Mouse (Mus musculus): ENCODE measurements at regions not wholly inside any gene's neighbourhood (a gene's known extent, or its start where the extent isn't known, plus 50 kb on each side); places are given as distances from the start of the nearest gene placed in this dataset.

DNA sequence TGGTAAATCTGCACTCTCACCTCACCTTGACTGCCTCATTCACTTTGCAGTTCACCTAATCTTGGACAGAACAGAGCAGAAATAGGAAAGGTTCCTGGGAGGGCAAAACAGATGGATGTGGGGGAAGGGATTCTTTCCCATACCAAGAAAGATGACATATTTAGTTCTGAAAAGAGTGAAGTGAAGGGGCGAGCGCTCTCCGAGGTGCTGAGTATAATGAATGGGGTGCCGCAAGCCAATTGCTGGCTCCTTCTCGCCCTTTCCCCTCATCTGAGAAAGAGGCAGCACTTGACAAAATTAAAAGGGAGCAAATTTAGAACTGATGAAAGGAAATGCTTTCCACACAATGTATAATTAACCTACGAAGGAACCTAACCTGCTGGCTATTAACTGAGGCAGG, 261.7 kb downstream of the Sec16b start:
- ATAC-seq (ENCODE audit: low FRiP score, low read depth), result no peak
- Histone ChIP-seq H3K9ac (no peak overlapping the region), H3K36me3 (no peaks in the 10 kb centered on the region), H3K4me2 (replicated peaks) (no peak overlapping the region), H3K27me3 (no peaks in the 10 kb centered on the region), H3K4me3 (no peak overlapping the region), H3K9me3 (no peaks in the 10 kb centered on the region), H3K4me1 (no peaks in the 10 kb centered on the region), H3K27ac (no peak overlapping the region)
- 25% methylated on average over 6 of the region's 6 CpGs for WGBS

DNA sequence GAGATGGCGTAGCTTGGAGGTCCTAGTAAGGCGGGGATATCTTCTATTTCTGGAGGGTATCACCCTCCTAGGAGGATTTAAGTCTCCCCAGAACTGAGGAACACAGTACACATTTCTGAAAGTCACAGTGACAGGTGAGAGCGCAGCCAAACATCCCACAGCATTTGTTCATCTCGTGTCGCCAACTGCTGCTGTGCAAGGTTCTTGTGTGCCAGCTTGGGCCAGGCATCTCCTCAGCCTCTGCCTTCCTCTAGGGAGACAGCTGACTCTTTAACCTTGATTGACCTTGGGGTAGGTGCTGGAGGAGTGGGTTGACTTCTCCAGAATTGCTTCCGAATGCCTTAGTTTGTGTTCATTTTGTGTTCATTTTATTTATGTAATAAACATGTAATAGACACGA, 291.2 kb downstream of the Sec16b start:
- 79% methylated on average over 7 of the region's 7 CpGs for WGBS
- H3K9me3 ChIP-seq, result no peaks in the 10 kb centered on the region
- no peaks in the 10 kb centered on the region for H3K27me3 ChIP-seq
- no peak for ATAC-seq (ENCODE audit: low FRiP score, low read depth)
- no peak overlapping the region for H3K4me2 ChIP-seq (replicated peaks)
- H3K27ac ChIP-seq, result no peak overlapping the region
- no peaks in the 10 kb centered on the region for H3K36me3 ChIP-seq
- no peak overlapping the region for H3K4me3 ChIP-seq
- H3K9ac ChIP-seq, result no peak overlapping the region
- H3K4me1 ChIP-seq, result peaks cover 5% of the 10 kb centered on the region; the same call in 1 of the 2 replicates

- 31% methylated on average over 21 of the region's 21 CpGs for WGBS
- peaks cover 5% of the 10 kb centered on the region; the same call in 1 of the 2 replicates for H3K4me1 ChIP-seq
- H3K27me3 ChIP-seq, result no peaks in the 10 kb centered on the region
- no peak for ATAC-seq (ENCODE audit: low FRiP score, low read depth)
- H3K36me3 ChIP-seq, result no peaks in the 10 kb centered on the region
- no peak overlapping the region for H3K27ac ChIP-seq
- H3K9me3 ChIP-seq, result no peaks in the 10 kb centered on the region
- no peak overlapping the region for H3K4me3 ChIP-seq
- no peak overlapping the region for H3K4me2 ChIP-seq (replicated peaks)
- H3K9ac ChIP-seq, result no peak overlapping the region
These were observed 292.3 kb downstream of the Sec16b start for GRCm38 (mm10) chr1:157798561-157799553.

GRCm38 (mm10) chr1:157801151-157801550, 294.6 kb downstream of the Sec16b start:
- H3K27me3 ChIP-seq, result no peaks in the 10 kb centered on the region
- WGBS, result 70% methylated on average over 3 of the region's 3 CpGs
- H3K27ac ChIP-seq, result no peak overlapping the region
- no peaks in the 10 kb centered on the region for H3K36me3 ChIP-seq
- no peak overlapping the region for H3K4me2 ChIP-seq (replicated peaks)
- H3K4me1 ChIP-seq, result peaks cover 5% of the 10 kb centered on the region
- H3K9ac ChIP-seq, result no peak overlapping the region
- H3K9me3 ChIP-seq, result no peaks in the 10 kb centered on the region
- ATAC-seq (ENCODE audit: low FRiP score, low read depth), result no peak
- no peak overlapping the region for H3K4me3 ChIP-seq

DNA sequence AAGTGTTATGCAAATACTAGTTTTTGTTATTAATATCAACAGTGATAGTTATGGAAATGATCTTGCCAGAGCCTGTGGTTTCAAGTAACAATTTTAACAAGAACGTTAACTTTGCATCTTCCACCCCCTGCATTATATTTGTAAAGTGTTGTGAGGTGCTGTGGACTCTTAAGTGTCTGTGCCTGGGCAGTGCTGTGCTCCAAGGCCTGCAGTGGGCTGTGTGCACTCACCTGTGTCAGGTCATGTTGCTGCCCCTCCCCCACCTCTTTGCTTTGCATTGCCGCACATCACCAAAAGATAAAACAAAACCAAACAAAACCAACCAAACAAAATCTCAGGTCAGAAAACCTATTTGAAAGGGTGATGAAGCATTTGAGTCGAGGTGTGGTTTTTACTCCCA, 297.7 kb downstream of the Sec16b start:
- no peak for ATAC-seq (ENCODE audit: low FRiP score, low read depth)
- Histone ChIP-seq H3K36me3 (no peaks in the 10 kb centered on the region), H3K4me2 (replicated peaks) (no peak overlapping the region), H3K27me3 (no peaks in the 10 kb centered on the region), H3K4me3 (no peak overlapping the region), H3K9ac (no peak overlapping the region), H3K4me1 (peaks cover under 1% of the 10 kb centered on the region), H3K9me3 (no peaks in the 10 kb centered on the region), H3K27ac (no peak overlapping the region)
- 62% methylated on average over 3 of the region's 3 CpGs for WGBS

- Histone ChIP-seq H3K9ac (no peak overlapping the region), H3K4me1 (peaks cover 12% of the 10 kb centered on the region), H3K27ac (no peak overlapping the region), H3K4me3 (no peak overlapping the region), H3K4me2 (replicated peaks) (no peak overlapping the region), H3K36me3 (no peaks in the 10 kb centered on the region), H3K27me3 (no peaks in the 10 kb centered on the region), H3K9me3 (no peaks in the 10 kb centered on the region)
- 79% methylated on average over 1 of the region's 1 CpGs for WGBS
- ATAC-seq (ENCODE audit: low FRiP score, low read depth), result no peak
These were observed 299.8 kb downstream of the Sec16b start for GRCm38 (mm10) chr1:157806296-157806695.

GRCm38 (mm10) chr1:157809674-157810471, 303.3 kb downstream of the Sec16b start:
- Histone ChIP-seq H3K4me3 (no peak overlapping the region), H3K36me3 (no peaks in the 10 kb centered on the region), H3K27ac (no peak overlapping the region), H3K27me3 (no peaks in the 10 kb centered on the region), H3K9me3 (no peaks in the 10 kb centered on the region; the same call in 1 of the 2 replicates), H3K9ac (no peak overlapping the region), H3K4me2 (replicated peaks) (no peak overlapping the region), H3K4me1 (peaks cover 12% of the 10 kb centered on the region)
- 0 out of 2 replicates have a peak, but pooled peaks have one; percentile 40 for ATAC-seq (ENCODE audit: low FRiP score, low read depth)
- 43% methylated on average over 8 of the region's 8 CpGs for WGBS

DNA sequence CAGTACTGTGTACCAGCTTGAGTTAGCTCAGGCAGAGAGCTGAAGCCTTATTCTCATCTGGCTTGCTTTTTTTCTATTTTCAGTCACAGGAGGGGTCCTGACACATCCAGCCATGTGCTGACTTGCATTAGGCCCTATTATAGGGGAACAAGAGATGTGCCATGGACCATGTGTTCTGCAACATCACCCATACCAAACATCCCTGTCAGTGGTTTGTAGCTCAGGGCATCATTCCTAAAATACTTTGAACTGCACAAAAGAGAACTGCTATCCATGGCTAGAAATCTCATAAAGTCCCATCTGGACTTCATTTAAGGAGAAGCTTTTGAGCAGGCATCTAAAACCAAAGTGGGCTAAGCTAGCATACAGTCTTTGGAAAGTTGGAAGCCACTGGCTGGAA, 304.1 kb downstream of the Sec16b start:
- H3K4me3 ChIP-seq, result no peak overlapping the region
- H3K27ac ChIP-seq, result 0 out of 2 replicates have a peak overlapping the region, but pooled peaks have one; percentile 4
- no peaks in the 10 kb centered on the region; the same call in 1 of the 2 replicates for H3K9me3 ChIP-seq
- H3K4me2 ChIP-seq (replicated peaks), result no peak overlapping the region
- H3K27me3 ChIP-seq, result no peaks in the 10 kb centered on the region
- H3K9ac ChIP-seq, result no peak overlapping the region
- H3K4me1 ChIP-seq, result peaks cover 12% of the 10 kb centered on the region
- peak; percentile 57; the same call in 1 of the 2 replicates for ATAC-seq (ENCODE audit: low FRiP score, low read depth)
- no peaks in the 10 kb centered on the region for H3K36me3 ChIP-seq

DNA sequence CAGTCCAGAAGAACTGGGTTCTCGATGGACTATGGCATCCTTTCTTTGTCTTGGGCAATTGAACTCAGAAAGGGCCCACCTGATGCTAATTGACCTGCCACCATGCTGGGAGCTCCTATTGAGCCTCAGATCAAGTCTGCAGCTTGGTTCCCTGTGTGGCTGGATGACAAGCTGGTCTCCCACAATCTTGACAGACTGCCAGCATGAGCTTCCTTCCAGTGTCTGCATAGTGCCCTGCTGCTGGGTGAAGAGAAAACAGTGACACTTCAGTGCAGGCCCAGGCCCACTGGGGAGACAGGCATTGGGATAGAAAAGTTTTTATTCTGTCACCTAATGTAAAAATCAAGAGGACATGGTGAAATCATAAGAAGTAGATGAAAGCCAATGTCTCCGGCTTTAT, 321.4 kb downstream of the Sec16b start:
- no peak for ATAC-seq (ENCODE audit: low FRiP score, low read depth)
- H3K27me3 ChIP-seq, result no peaks in the 10 kb centered on the region
- WGBS, result 61% methylated on average over 2 of the region's 2 CpGs
- no peaks in the 10 kb centered on the region for H3K9me3 ChIP-seq
- H3K9ac ChIP-seq, result no peak overlapping the region
- no peak overlapping the region for H3K4me2 ChIP-seq (replicated peaks)
- no peaks in the 10 kb centered on the region for H3K4me1 ChIP-seq
- no peaks in the 10 kb centered on the region for H3K36me3 ChIP-seq
- no peak overlapping the region for H3K27ac ChIP-seq
- H3K4me3 ChIP-seq, result no peak overlapping the region

DNA sequence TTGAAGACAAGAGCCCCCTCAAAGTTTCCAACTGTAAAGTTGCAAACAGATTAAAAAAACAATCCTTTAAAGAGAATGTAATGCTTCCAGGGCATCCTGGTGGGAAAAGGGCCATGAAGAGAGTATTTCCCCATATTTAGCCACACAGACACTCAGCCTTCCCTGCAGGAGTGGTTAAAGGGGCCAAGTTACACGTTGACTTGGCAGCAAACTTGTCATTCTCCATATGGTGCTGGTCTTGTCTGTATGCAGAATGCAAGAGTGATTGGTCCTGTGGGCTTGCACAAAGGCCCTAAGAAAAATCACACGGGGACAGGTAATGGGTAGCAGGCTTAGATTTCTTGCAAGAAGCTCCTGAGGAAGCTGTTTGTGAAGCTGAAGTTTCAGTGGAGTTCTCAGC, 325.0 kb downstream of the Sec16b start:
- H3K9ac ChIP-seq, result no peak overlapping the region
- no peaks in the 10 kb centered on the region for H3K9me3 ChIP-seq
- WGBS, result 35% methylated on average over 2 of the region's 2 CpGs
- H3K4me2 ChIP-seq (replicated peaks), result no peak overlapping the region
- no peak overlapping the region for H3K4me3 ChIP-seq
- H3K27ac ChIP-seq, result 0 out of 2 replicates have a peak overlapping the region, but pooled peaks have one; percentile 6
- H3K4me1 ChIP-seq, result no peaks in the 10 kb centered on the region
- H3K27me3 ChIP-seq, result no peaks in the 10 kb centered on the region
- no peaks in the 10 kb centered on the region for H3K36me3 ChIP-seq
- ATAC-seq (ENCODE audit: low FRiP score, low read depth), result no peak

- H3K9me3 ChIP-seq, result no peaks in the 10 kb centered on the region; the same call in 1 of the 2 replicates
- peak; percentile 59; the same call in 1 of the 2 replicates for ATAC-seq (ENCODE audit: low FRiP score, low read depth)
- H3K4me1 ChIP-seq, result peaks cover 5% of the 10 kb centered on the region; the same call in 1 of the 2 replicates
- no peak overlapping the region for H3K27ac ChIP-seq
- H3K36me3 ChIP-seq, result no peaks in the 10 kb centered on the region
- WGBS, result 17% methylated on average over 5 of the region's 5 CpGs
- H3K9ac ChIP-seq, result no peak overlapping the region
- H3K27me3 ChIP-seq, result no peaks in the 10 kb centered on the region
- no peak overlapping the region for H3K4me3 ChIP-seq
- no peak overlapping the region for H3K4me2 ChIP-seq (replicated peaks)
These were observed 366.2 kb downstream of the Sec16b start for GRCm38 (mm10) chr1:157872775-157873174.

DNA sequence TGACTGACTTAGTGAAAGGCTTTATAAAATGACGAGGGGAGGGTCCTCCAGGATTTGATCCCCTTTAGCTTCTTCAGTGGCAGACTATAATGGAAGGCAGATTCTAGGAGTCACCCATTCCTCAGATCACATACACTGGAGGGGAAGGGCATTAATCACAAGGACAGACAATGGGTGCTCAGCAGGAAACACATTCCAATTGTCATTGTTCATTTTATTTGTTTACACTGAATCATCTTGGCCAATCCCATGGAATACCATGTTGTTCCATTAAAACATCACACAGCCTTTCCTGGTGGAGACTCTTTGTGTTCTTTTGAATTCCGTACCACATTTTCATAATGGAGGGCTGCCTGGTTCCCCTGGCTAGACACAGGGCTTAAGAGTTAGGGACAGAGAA, 368.5 kb downstream of the Sec16b start:
- 82% methylated on average over 2 of the region's 2 CpGs for WGBS
- H3K9ac ChIP-seq, result no peak overlapping the region
- peaks cover 5% of the 10 kb centered on the region; the same call in 1 of the 2 replicates for H3K4me1 ChIP-seq
- no peaks in the 10 kb centered on the region for H3K27me3 ChIP-seq
- no peak overlapping the region for H3K4me3 ChIP-seq
- no peak overlapping the region for H3K4me2 ChIP-seq (replicated peaks)
- no peak overlapping the region for H3K27ac ChIP-seq
- no peak for ATAC-seq (ENCODE audit: low FRiP score, low read depth)
- H3K36me3 ChIP-seq, result no peaks in the 10 kb centered on the region
- H3K9me3 ChIP-seq, result no peaks in the 10 kb centered on the region
